Mouse (Mus musculus) heart, embryonic 11.5 days (tissue): ENCODE measurements at regions not wholly inside any gene's neighbourhood (a gene's known extent, or its start where the extent isn't known, plus 50 kb on each side); places are given as distances from the start of the nearest gene placed in this dataset.

Experiments
- ATAC-seq: fragments of 200-750 bp; cut with Nextera tagmentation; replicated peaks from 2 replicates; pipeline ENCODE4 v1.8.0; 2017; ENCODE audit warnings: moderate library complexity; ENCODE audit not compliant: insufficient number of reproducible peaks, low FRiP score, low TSS enrichment
- H3K27ac ChIP-seq: fragments of 300-500 bp; sonication (generic); 2 replicates; pipeline ENCODE4 v1.5.1; 2014; ENCODE audit warnings: mild to moderate bottlenecking, low read depth, low read length
- H3K27me3 ChIP-seq: fragments of 300-500 bp; sonication (generic); 2 replicates; pipeline ENCODE4 v1.6.1; 2014; ENCODE audit warnings: mild to moderate bottlenecking, low read length, mixed read lengths; ENCODE audit not compliant: control insufficient read depth, insufficient read depth
- H3K36me3 ChIP-seq: fragments of 300-500 bp; sonication (generic); 2 replicates; pipeline ENCODE4 v1.6.1; 2014; ENCODE audit warnings: mild to moderate bottlenecking, low read length, moderate library complexity, mixed read lengths; ENCODE audit not compliant: control insufficient read depth, insufficient read depth
- H3K4me1 ChIP-seq: fragments of 300-500 bp; sonication (generic); 2 replicates; pipeline ENCODE4 v1.6.1; 2014; ENCODE audit warnings: low read length; ENCODE audit not compliant: control insufficient read depth, insufficient read depth
- H3K4me2 ChIP-seq: fragments of 300-500 bp; sonication (generic); 2 replicates; pipeline ENCODE4 v1.6.1; 2014; ENCODE audit warnings: mild to moderate bottlenecking, moderate library complexity
- H3K4me3 ChIP-seq: fragments of 300-500 bp; sonication (generic); 2 replicates; pipeline ENCODE4 v1.5.1; 2014; ENCODE audit warnings: low read depth, low read length
- H3K9ac ChIP-seq: fragments of 300-500 bp; sonication (generic); 2 replicates; pipeline ENCODE4 v1.6.1; 2014; ENCODE audit warnings: mild to moderate bottlenecking, low read depth, low read length, moderate library complexity
- H3K9me3 ChIP-seq: fragments of 300-500 bp; sonication (generic); replicated peaks from 2 replicates; pipeline ENCODE4 v1.6.1; 2016; ENCODE audit warnings: low read length; ENCODE audit not compliant: control insufficient read depth
- WGBS: fragments of 180-500 bp; shearing (Covaris S2); extraction: QIAGEN DNeasy Blood & Tissue Kit; methylation state at CpG from one replicate; pipeline ENCODE4 v1.1.7; 2014; ENCODE audit not compliant: insufficient replicate concordance; 5-methylcytosine and 5-hydroxymethylcytosine counted together

DNA sequence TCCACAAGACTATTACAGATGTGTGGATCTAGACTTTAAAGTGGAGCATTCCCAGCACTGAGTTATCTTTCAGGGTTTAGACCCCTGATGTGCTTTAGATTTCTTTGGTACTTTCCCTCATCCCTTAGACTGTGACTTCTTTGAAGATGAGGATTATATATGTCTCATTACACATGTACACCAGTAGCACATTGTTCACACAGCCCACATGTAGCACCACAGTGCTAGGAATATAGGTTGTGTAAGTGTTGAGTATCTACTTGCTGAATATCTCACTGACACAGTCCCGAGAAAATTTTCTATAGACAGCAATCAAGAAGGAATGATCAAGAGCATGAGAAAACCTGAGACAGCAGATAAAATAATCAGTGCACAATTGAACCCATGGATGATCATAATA lies 243.4 kb upstream of the Brinp1 start:
- 65% methylated on average over 1 of the region's 1 CpGs for WGBS
- Histone ChIP-seq H3K4me3 (no peak overlapping the region), H3K27ac (no peak overlapping the region), H3K9me3 (no peaks in the 10 kb centered on the region), H3K9ac (no peak overlapping the region), H3K4me1 (no peaks in the 10 kb centered on the region), H3K36me3 (no peaks in the 10 kb centered on the region), H3K27me3 (no peaks in the 10 kb centered on the region), H3K4me2 (no peak overlapping the region)
- ATAC-seq: no peak

- WGBS: 71% methylated on average over 1 of the region's 1 CpGs
- H3K4me2 ChIP-seq: peak overlapping the region; percentile 71
- H3K27ac ChIP-seq: no peak overlapping the region
- H3K27me3 ChIP-seq: no peaks in the 10 kb centered on the region
- H3K4me1 ChIP-seq: no peaks in the 10 kb centered on the region
- no peak overlapping the region for H3K9ac ChIP-seq
- ATAC-seq: no peak
- no peaks in the 10 kb centered on the region for H3K9me3 ChIP-seq
- H3K36me3 ChIP-seq: no peaks in the 10 kb centered on the region
- no peak overlapping the region for H3K4me3 ChIP-seq
Measured at GRCm38 (mm10) chr4:69196094-69196493, 241.9 kb upstream of the Brinp1 start.

GRCm38 (mm10) chr4:69195645-69196044 lies 241.4 kb upstream of the Brinp1 start:
- peak overlapping the region; percentile 57; the same call in 1 of the 2 replicates for H3K9ac ChIP-seq
- H3K27me3 ChIP-seq: no peaks in the 10 kb centered on the region
- peak overlapping the region; percentile 39 for H3K4me3 ChIP-seq
- ATAC-seq: 0 out of 2 replicates have a peak, but pooled peaks have one; percentile 57
- no peak overlapping the region for H3K27ac ChIP-seq
- H3K4me2 ChIP-seq: peak overlapping the region; percentile 71
- under 1% methylated on average over 13 of the region's 13 CpGs for WGBS
- H3K36me3 ChIP-seq: no peaks in the 10 kb centered on the region
- no peaks in the 10 kb centered on the region for H3K9me3 ChIP-seq
- no peaks in the 10 kb centered on the region for H3K4me1 ChIP-seq
